Mouse (Mus musculus) lung, postnatal 0 days (tissue): ENCODE measurements around the gene Tfdp1.

Experiments
- CTCF ChIP-seq: IDR thresholded peaks from 2 replicates; pipeline ENCODE4 v1.5.1; 2016; ENCODE audit warnings: antibody characterized with exemption, mild to moderate bottlenecking
- EP300 ChIP-seq: IDR thresholded peaks from 2 replicates; pipeline ENCODE4 v1.6.1; 2016; ENCODE audit warnings: antibody characterized with exemption, mild to moderate bottlenecking, control low read depth

DNA sequence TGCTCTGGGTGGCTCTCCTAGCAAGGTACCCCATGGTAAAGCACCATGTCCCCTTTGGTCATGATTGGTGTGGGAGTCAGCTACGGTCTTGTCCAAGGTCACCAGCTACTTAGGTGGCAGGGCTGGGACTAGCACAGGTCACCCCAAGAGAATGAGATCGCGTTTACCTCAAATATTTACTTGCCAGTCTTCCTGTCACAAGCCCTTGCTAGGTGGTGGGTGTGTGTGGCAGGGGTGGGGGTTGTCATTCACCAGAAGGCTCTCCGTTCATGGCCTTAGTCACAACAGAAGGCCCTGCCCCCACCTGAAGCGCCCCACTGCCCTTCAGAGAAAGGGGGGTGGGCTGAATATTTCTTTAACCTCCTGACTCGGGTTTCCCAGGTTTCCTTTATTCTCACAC is 65.0 kb downstream of the Tfdp1 start:
- TF ChIP-seq CTCF, result no peak
- no peak for TF ChIP-seq EP300
